Mouse (Mus musculus): ENCODE data around the gene Mrps35. TPM values are rescaled to one million over a fixed set of nuclear protein-coding genes. Genes with fewer than 3 reads are reported as not detected.

Gene Mrps35
- polyA plus RNA-seq, 1 experiment from 2014 or later, result 119 TPM

- H3K9ac ChIP-seq (ENCODE audit: low read length), result no peak overlapping the region
- no peaks in the 10 kb centered on the region for H3K9me3 ChIP-seq (replicated peaks; ENCODE audit: control insufficient read depth, low read length)
- H3K4me2 ChIP-seq (ENCODE audit: low read length), result no peak overlapping the region
- H3K4me3 ChIP-seq (ENCODE audit: low read depth, low read length), result no peak overlapping the region
- DNase-seq (ENCODE audit: low spot score), result no peak
- H3K27me3 ChIP-seq (replicated peaks; ENCODE audit: control insufficient read depth, insufficient read depth, low read length), result no peaks in the 10 kb centered on the region
- no peaks in the 10 kb centered on the region for H3K36me3 ChIP-seq (ENCODE audit: control insufficient read depth, insufficient read depth, low read length)
- ATAC-seq, result no peak
- no peaks in the 10 kb centered on the region for H3K4me1 ChIP-seq (ENCODE audit: control insufficient read depth, insufficient read depth, low read length)
- no peak overlapping the region for H3K27ac ChIP-seq (ENCODE audit: low read depth, low read length)
- 82% methylated on average over 2 of the region's 2 CpGs for WGBS
These were observed 19.5 kb upstream of the Mrps35 start for GRCm38 (mm10) chr6:147023133-147023395.

GRCm38 (mm10) chr6:147023568-147023967, 19.0 kb upstream of the Mrps35 start:
- Histone ChIP-seq H3K4me3 (ENCODE audit: low read depth, low read length) (no peak overlapping the region), H3K4me2 (ENCODE audit: low read length) (no peak overlapping the region), H3K36me3 (ENCODE audit: control insufficient read depth, insufficient read depth, low read length) (no peaks in the 10 kb centered on the region), H3K27ac (ENCODE audit: low read depth, low read length) (no peak overlapping the region), H3K27me3 (replicated peaks; ENCODE audit: control insufficient read depth, insufficient read depth, low read length) (no peaks in the 10 kb centered on the region), H3K9ac (ENCODE audit: low read length) (no peak overlapping the region), H3K4me1 (ENCODE audit: control insufficient read depth, insufficient read depth, low read length) (no peaks in the 10 kb centered on the region), H3K9me3 (replicated peaks; ENCODE audit: control insufficient read depth, low read length) (no peaks in the 10 kb centered on the region)
- DNase-seq (ENCODE audit: low spot score) (no peak), ATAC-seq (no peak)

GRCm38 (mm10) chr6:147024761-147025160, 17.8 kb upstream of the Mrps35 start:
- Histone ChIP-seq H3K4me3 (ENCODE audit: low read depth, low read length) (no peak overlapping the region), H3K4me2 (ENCODE audit: low read length) (no peak overlapping the region), H3K4me1 (ENCODE audit: control insufficient read depth, insufficient read depth, low read length) (no peaks in the 10 kb centered on the region), H3K27ac (ENCODE audit: low read depth, low read length) (no peak overlapping the region), H3K9me3 (replicated peaks; ENCODE audit: control insufficient read depth, low read length) (no peaks in the 10 kb centered on the region), H3K27me3 (replicated peaks; ENCODE audit: control insufficient read depth, insufficient read depth, low read length) (no peaks in the 10 kb centered on the region), H3K36me3 (ENCODE audit: control insufficient read depth, insufficient read depth, low read length) (no peaks in the 10 kb centered on the region), H3K9ac (ENCODE audit: low read length) (no peak overlapping the region)
- WGBS, result 91% methylated on average over 3 of the region's 3 CpGs
- ATAC-seq, result no peak
- DNase-seq (ENCODE audit: low spot score), result no peak

GRCm38 (mm10) chr6:147028396-147028795, 14.2 kb upstream of the Mrps35 start:
- Histone ChIP-seq H3K4me1 (ENCODE audit: control insufficient read depth, insufficient read depth, low read length) (no peaks in the 10 kb centered on the region), H3K9ac (ENCODE audit: low read length) (no peak overlapping the region), H3K9me3 (replicated peaks; ENCODE audit: control insufficient read depth, low read length) (no peaks in the 10 kb centered on the region), H3K36me3 (ENCODE audit: control insufficient read depth, insufficient read depth, low read length) (no peaks in the 10 kb centered on the region), H3K4me3 (ENCODE audit: low read depth, low read length) (no peak overlapping the region), H3K27ac (ENCODE audit: low read depth, low read length) (no peak overlapping the region), H3K4me2 (ENCODE audit: low read length) (no peak overlapping the region), H3K27me3 (replicated peaks; ENCODE audit: control insufficient read depth, insufficient read depth, low read length) (no peaks in the 10 kb centered on the region)
- ATAC-seq (no peak), DNase-seq (ENCODE audit: low spot score) (no peak)
- 88% methylated on average over 2 of the region's 2 CpGs for WGBS

- H3K4me3 ChIP-seq (ENCODE audit: low read depth, low read length), result no peak overlapping the region
- H3K36me3 ChIP-seq (ENCODE audit: control insufficient read depth, insufficient read depth, low read length), result no peaks in the 10 kb centered on the region
- no peaks in the 10 kb centered on the region for H3K9me3 ChIP-seq (replicated peaks; ENCODE audit: control insufficient read depth, low read length)
- no peak overlapping the region for H3K4me2 ChIP-seq (ENCODE audit: low read length)
- H3K9ac ChIP-seq (ENCODE audit: low read length), result no peak overlapping the region
- no peaks in the 10 kb centered on the region for H3K27me3 ChIP-seq (replicated peaks; ENCODE audit: control insufficient read depth, insufficient read depth, low read length)
- ATAC-seq (no peak), DNase-seq (ENCODE audit: low spot score) (no peak)
- no peaks in the 10 kb centered on the region for H3K4me1 ChIP-seq (ENCODE audit: control insufficient read depth, insufficient read depth, low read length)
- 92% methylated on average over 9 of the region's 9 CpGs for WGBS
- H3K27ac ChIP-seq (ENCODE audit: low read depth, low read length), result no peak overlapping the region
These were observed 13.0 kb upstream of the Mrps35 start for GRCm38 (mm10) chr6:147029591-147029990.

- Histone ChIP-seq H3K4me3 (ENCODE audit: low read depth, low read length) (no peak overlapping the region), H3K9ac (ENCODE audit: low read length) (no peak overlapping the region), H3K27me3 (replicated peaks; ENCODE audit: control insufficient read depth, insufficient read depth, low read length) (no peaks in the 10 kb centered on the region), H3K4me2 (ENCODE audit: low read length) (no peak overlapping the region), H3K36me3 (ENCODE audit: control insufficient read depth, insufficient read depth, low read length) (no peaks in the 10 kb centered on the region), H3K4me1 (ENCODE audit: control insufficient read depth, insufficient read depth, low read length) (no peaks in the 10 kb centered on the region), H3K9me3 (replicated peaks; ENCODE audit: control insufficient read depth, low read length) (no peaks in the 10 kb centered on the region), H3K27ac (ENCODE audit: low read depth, low read length) (no peak overlapping the region)
- DNase-seq (ENCODE audit: low spot score), result peak; percentile 53
- peak; percentile 46; the same call in 1 of the 2 replicates for ATAC-seq
- WGBS, result 76% methylated on average over 15 of the region's 15 CpGs
These were observed 12.3 kb upstream of the Mrps35 start for GRCm38 (mm10) chr6:147030096-147030885.

- Histone ChIP-seq H3K4me3 (ENCODE audit: low read depth, low read length) (no peak within 1 kb of the TSS), H3K9ac (ENCODE audit: low read length) (no peak within 1 kb of the TSS)
These were observed 10.2 kb upstream of the Mrps35 start, which contains the start of gene Rep15 for GRCm38 (mm10) chr6:147032303-147032925. Gene Rep15, plus strand, starts transcription at chr6:147032584.

GRCm38 (mm10) chr6:147043633-147044032, 1.1 kb downstream of the Mrps35 start:
- WGBS, result 54% methylated on average over 7 of the region's 7 CpGs
- DNase-seq (ENCODE audit: low spot score), result no peak
- ATAC-seq, result no peak

More at GRCm38 (mm10) chr6:147032303-147032925, 10.2 kb upstream of the Mrps35 start, which contains the start of gene Rep15:
- Histone ChIP-seq H3K4me1 (ENCODE audit: control insufficient read depth, insufficient read depth, low read length) (no peaks in the 10 kb centered on the region), H3K9me3 (replicated peaks; ENCODE audit: control insufficient read depth, low read length) (no peaks in the 10 kb centered on the region), H3K27ac (ENCODE audit: low read depth, low read length) (no peak within 1 kb of the TSS), H3K36me3 (ENCODE audit: control insufficient read depth, insufficient read depth, low read length) (no peaks in the 10 kb centered on the region), H3K4me2 (ENCODE audit: low read length) (no peak within 1 kb of the TSS), H3K27me3 (replicated peaks; ENCODE audit: control insufficient read depth, insufficient read depth, low read length) (no peaks in the 10 kb centered on the region)
- DNase-seq (ENCODE audit: low spot score) (no peak), ATAC-seq (no peak)
- 31% methylated on average over 13 of the region's 13 CpGs for WGBS

GRCm38 (mm10) chr6:147049239-147049805, 6.8 kb downstream of the Mrps35 start:
- no peak overlapping the region for H3K27ac ChIP-seq (ENCODE audit: low read depth, low read length)
- H3K27me3 ChIP-seq (replicated peaks; ENCODE audit: control insufficient read depth, insufficient read depth, low read length), result no peaks in the 10 kb centered on the region
- no peak overlapping the region for H3K4me3 ChIP-seq (ENCODE audit: low read depth, low read length)
- ATAC-seq, result no peak
- peaks cover 70% of the 10 kb centered on the region for H3K36me3 ChIP-seq (ENCODE audit: control insufficient read depth, insufficient read depth, low read length)
- DNase-seq (ENCODE audit: low spot score), result no peak
- no peaks in the 10 kb centered on the region for H3K9me3 ChIP-seq (replicated peaks; ENCODE audit: control insufficient read depth, low read length)
- H3K4me2 ChIP-seq (ENCODE audit: low read length), result no peak overlapping the region
- no peaks in the 10 kb centered on the region for H3K4me1 ChIP-seq (ENCODE audit: control insufficient read depth, insufficient read depth, low read length)
- no peak overlapping the region for H3K9ac ChIP-seq (ENCODE audit: low read length)
- 97% methylated on average over 13 of the region's 13 CpGs for WGBS

More at GRCm38 (mm10) chr6:147043633-147044032, 1.1 kb downstream of the Mrps35 start:
- H3K9ac ChIP-seq (ENCODE audit: low read length), result peak overlapping the region; percentile 93
- no peaks in the 10 kb centered on the region for H3K9me3 ChIP-seq (replicated peaks; ENCODE audit: control insufficient read depth, low read length)
- peaks cover 8% of the 10 kb centered on the region for H3K4me1 ChIP-seq (ENCODE audit: control insufficient read depth, insufficient read depth, low read length)
- peak overlapping the region; percentile 59 for H3K4me2 ChIP-seq (ENCODE audit: low read length)
- H3K27me3 ChIP-seq (replicated peaks; ENCODE audit: control insufficient read depth, insufficient read depth, low read length), result no peaks in the 10 kb centered on the region
- H3K4me3 ChIP-seq (ENCODE audit: low read depth, low read length), result peak overlapping the region; percentile 93
- H3K36me3 ChIP-seq (ENCODE audit: control insufficient read depth, insufficient read depth, low read length), result peaks cover 25% of the 10 kb centered on the region
- no peak overlapping the region for H3K27ac ChIP-seq (ENCODE audit: low read depth, low read length)
